Mouse (Mus musculus) gastrocnemius, adult 8-10 months (tissue): ENCODE measurements around the gene Zfp672. TPM values are rescaled to one million over a fixed set of nuclear protein-coding genes. Genes with fewer than 3 reads are reported as not detected.
A peak's percentile ranks its signal among the peaks of the same experiment; 100 is the strongest.
"Not testable (repeated sequence)": the region's sequence is repeated elsewhere in the genome, so short reads cannot be mapped to it uniquely, and the experiment has no call there.

ENCODE experiments used
- DNase-seq, 2 experiments: peaks; one replicate each; pipeline ENCODE4 v3.0.0; 2022; ENCODE audit warnings: low spot score in 2 of 2
- total RNA-seq, 4 experiments: library from RNA; stranded (reverse); gene quantifications; 2 replicates each; pipeline ENCODE4 v1.2.4; 2022

The Zfp672 gene
- total RNA-seq, 4 experiments from 2014 or later, result 39.8 to 49.3 (median 40.6) TPM

DNA sequence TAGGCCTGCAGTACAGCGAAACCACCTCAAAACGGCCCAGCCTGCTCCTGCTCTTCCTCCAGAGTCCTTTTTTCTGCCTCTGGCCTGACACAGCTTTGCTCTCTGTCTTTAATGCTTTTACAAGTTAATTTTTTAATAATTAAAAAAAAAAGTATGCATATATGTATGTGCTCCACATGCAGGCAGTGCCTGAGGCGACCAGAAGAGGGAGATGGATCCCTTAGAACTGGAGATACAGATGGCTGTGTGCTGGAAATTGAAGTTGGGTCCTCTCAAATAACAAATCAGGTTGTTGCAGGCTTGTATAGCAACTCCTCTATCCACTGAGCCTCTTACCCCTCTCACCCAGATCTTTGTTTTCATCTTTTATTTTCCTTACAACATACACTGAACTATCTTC, 3.4 kb downstream of the Zfp672 start:
- DNase-seq, result no peak

DNA sequence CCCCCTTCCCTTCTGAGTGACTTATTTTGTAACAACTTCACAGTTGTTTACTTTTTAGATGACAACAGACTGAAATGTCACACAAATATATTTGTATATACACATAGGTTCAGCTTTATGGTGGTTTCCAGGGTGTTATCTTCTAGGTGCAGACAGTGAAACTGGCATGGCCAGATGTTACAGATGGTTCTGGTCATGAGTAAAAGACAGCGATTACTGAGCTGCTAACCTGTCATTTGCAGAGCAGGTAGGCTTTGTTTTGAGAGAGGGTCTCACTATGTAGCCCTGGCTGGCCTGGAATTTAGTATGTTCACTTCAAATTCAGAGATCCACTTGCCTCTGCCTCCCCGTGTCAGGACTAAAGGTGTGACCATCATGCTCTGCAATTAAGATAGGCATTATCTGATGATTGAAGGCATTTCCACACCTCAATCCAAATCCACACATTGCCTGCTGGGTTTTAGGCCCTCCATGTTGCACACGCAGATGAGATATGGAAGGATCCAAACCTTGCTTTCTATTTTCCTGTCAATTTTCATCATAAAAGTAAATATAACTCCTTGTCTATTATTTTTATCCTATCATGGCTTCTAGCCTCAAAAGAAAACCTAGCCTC, 5.4 kb downstream of the Zfp672 start:
- no peak for DNase-seq

DNA sequence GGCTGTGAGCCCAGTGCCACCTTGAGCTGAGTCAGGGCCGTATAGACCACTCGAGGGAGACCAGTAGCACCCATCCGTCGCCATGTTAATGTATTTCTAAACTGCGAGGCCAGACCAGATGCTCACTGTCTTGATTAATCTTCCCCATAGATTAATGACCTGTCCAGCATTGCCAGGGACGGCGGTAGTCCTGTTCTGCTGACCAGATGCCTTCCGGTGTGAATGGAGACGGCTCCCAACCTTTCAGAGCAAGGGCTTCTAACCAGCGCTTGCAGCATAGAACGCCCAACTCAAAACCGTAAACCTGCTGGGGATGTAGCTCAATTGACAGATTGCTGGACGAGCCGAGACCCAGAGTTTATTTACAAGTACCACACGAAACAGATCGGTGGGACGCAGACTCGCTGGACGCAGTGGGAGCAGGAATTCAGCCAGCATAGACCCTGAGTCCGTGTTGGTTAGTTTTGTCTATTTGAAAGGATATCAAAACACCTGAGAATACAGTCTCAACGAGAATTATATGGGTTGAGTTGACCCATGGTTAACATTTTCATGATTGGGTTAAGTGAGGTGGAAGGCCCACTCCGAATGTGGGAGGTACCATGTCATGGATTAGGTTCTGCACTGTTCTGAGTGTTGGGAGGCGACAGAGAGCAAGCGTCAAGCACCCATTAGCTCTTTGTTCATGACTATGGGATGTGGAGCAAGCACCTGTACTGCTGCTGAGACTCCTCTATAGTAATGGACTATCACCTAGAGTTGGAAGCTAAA, 6.4 kb downstream of the Zfp672 start:
- DNase-seq, result no peak

DNA sequence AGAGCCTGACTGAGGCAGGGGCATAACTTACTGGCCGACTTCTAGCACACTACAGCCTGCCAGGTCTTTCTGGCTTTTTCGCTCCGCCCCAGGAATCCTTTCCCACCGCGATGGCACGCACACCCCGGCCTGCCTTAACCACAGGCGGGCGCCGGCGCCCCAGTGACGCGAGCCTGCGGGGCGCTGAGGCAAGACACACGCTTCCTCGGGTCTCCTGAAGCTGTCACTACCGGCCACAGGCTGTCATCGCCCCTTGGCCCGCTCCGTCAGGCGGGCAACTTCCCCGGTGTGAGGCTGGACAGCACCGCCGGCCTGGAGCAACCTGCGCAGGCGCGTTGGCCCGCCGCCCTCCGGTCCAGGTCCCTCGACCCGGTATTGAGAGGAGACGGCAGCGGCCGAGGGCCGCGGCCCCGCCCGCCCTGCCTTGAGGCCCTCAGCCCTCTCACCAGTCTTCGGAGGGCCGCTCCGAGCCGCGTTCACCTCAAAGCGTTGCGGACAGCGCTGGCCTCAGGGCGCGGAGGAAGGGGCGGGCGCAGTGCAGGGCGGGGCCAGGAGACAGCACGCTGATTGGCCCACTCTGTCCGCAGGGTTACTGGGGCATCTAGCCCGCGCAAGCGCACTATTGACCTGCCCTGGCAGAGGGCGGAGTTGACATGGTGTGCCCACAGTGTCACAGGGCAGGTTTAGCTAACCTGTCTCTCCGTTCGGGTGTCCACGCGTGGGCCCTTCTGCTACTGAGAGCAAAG, 7.1 kb downstream of the Zfp672 start:
- DNase-seq, result peak; percentile 94 to 97

DNA sequence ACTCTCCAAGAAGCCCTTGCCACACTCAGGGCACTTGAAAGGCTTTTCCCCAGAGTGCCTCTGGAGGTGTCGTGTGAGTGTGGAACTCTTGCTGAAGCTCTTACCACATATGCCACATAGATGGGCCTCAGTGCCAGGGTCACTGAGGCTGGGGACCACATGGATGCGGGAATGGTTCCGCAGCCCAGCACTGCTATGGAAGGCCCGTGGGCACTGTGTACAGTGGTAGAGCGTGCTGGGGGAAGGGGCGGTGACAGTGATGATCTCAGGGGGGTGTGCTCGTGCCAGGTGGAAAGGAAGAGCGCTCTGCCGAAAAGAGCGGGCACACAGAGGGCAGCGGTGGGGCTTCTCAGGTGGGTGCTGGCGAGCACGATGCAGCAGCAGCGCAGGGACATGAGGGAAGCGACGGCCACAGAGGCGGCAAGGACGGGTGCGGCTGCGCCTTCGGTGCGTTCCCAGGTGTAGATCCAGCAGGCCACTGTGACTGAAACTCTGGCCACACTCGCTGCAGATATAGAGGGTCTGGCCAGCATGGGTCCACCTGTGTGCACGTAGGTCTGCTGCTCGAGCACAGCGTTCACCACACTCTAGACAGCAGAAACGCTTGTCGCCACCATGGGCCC, 13.3 kb downstream of the Zfp672 start:
- DNase-seq, result no peak

DNA sequence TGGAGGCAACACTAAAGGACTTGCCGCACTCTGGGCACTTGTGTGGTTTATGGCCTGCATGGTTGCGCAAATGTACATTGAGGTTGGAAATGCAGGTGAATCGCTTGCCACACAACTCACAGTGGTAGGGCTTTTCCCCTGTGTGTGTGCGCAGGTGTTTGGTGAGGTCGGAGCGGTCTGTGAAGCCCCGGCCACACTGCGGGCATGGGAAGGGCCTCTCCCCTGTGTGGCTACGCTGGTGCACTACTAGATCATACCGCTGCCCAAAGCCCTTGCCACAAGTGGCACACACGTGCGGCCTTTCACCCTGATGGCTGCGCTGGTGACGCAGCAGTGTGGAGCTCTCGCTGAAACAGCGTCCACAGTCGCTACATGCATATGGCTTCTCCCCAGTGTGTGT, 13.8 kb downstream of the Zfp672 start:
- DNase-seq, result no peak

DNA sequence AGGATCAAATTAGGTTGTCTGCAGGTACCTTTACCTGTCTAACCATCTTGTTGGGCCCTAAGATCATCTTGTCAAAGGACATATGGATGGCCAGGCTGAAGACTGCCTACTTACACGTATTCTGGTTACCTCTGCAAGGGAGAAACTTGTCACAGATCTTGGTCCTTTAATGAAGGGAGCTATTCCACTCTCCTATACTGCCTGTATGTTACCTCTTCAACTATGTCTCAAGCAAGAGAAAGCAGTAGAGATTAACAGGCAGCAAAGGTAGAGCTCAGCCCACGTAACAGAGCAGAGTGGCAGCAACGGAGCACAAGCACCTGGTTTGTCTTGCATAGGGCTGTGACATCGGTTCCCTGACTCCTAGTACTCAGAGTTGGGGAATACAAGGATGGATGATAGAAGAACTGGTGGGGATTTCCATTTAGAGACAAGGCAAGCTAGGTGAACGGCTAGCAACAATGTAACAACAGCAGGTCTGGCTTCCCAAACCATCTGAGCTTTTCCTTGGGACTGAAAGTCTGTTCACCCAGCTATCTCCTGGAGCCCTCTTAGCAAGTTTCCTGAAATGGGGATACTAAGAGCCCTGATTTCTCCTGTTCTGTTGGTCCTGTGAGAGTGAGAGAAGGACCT, 14.5 kb downstream of the Zfp672 start:
- DNase-seq, result no peak

DNA sequence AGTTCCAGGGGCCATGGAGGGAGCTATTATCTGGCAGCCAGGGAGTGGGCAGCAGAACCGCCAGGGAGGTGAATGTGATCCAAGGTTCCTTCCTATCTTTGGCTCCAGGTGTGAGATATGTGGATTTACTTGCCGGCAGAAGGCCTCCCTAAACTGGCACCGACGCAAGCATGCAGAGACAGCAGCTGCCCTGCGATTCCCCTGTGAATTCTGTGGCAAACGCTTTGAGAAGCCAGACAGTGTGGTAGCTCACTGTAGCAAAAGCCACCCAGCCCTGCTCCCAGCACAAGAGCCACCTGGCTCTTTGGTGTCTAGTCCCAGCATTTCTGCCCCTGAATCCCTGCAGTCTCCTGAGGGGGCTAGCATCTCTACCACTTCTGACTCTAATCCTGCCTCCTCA, 16.1 kb downstream of the Zfp672 start:
- DNase-seq, result no peak

DNA sequence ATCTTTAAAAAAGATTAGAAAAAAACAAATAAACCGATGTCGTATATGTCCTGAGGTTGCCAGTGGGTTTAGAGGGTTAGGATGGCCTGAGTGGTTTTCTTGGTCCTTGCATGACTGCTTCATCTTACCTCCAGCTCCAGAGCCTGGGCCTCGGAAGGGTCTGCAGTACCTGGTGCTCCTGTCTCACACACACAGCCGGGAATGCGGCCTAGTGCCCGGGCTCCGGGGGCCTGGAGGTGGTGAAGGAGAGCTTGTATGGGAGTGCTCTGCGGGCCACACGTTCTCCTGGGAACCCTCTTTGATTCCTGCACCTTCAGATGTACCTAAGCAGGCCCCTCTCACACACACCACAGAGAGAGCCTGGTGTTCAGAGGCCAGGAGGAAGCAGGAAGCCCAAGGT, 21.5 kb downstream of the Zfp672 start:
- DNase-seq, result no peak

DNA sequence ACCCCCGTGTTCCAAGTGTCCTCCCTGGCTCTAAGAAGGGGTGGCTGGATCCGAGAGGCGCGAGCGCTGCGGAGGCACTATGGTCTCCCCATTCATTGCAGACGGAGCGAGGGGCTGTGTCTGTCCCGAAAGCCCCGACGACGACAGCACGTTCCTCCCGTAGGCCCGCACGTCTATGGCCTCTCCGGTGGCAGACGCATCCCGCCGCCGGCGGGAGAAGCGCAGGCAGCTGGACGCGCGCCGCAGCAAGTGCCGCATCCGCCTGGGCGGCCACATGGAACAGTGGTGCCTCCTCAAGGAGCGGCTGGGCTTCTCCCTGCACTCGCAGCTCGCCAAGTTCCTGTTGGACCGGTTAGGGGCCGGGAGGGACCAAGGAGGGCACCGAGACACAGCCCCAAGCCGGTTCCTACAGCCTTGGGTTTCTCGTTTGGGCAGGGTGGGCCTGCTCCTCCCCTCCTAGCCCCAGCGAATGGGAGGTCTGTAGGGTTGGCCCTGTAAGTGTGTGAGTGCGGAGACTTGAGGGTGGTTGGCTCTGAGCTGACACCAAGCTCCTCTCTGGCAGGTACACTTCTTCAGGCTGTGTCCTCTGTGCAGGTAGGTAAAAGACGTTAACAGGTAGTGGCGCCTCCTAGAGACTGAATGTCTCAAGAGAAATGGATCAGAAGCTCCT, 22.6 kb downstream of the Zfp672 start:
- peak; percentile 24 to 34 for DNase-seq

DNA sequence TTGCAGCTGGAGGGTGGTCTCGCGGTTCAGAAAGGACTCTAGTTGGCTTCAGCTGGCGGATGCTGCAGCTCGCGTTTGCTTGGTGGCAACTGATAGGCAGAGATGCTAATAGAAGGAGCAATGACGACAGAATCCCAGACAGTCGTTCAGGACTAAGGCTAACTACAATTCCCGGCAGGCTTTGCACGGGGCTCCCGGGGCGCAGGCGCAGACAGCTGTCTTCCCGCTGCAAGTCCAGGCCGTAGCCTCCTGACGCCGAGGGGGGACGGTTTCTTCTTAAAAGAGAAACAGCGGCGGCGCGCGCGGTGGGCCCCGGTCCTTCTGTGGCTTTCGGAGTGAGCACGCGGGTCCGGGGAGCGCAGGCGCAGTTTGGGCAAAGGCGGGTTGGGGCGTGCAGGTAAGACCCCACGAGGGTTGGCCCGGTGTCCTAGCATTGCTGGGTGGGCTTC, 23.3 kb downstream of the Zfp672 start, which contains the start of gene Zfp692:
Gene Zfp692, plus strand, starts transcription at position 210 of the 449 bp plus-strand sequence.
- peak; percentile 91 to 92 for DNase-seq

DNA sequence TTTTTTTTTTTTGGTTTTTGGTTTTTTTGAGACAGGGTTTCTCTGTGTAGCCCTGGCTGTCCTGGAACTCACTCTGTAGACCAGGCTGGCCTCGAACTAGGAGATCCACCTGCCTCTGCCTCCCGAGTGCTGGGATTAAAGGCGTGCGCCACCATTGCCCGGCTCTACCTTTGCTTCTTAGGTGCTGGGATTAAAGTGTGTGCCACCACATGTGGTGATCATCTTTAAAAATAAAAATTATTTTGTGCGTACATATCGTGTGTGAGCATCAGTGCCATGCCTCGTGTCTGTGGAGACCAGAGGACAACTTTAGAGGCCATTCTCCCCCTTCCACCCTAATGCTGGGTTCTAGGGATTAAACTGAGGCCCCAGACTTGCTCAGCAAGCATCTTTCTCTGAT, 24.8 kb downstream of the Zfp672 start:
- not testable (repeated sequence) for DNase-seq

DNA sequence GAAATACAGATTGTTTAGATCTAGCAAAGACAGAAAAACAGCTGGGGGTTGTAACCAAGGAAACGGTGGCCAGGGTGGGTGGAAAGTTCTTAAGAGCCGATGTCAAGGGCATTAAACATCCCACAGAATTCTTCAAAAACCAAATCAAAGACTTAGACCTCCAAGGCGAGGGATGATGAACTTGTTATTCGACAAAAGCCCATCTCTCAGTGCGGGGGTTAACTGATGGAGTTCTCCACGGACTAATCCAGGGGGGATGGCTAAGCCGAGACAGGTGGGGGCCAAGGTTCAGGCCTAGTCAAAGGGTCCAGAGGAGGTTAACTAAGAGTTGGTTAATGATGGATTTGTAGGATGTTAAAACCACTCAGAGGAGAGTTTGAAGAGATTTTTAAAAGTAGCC, 26.5 kb downstream of the Zfp672 start:
- DNase-seq, result no peak

DNA sequence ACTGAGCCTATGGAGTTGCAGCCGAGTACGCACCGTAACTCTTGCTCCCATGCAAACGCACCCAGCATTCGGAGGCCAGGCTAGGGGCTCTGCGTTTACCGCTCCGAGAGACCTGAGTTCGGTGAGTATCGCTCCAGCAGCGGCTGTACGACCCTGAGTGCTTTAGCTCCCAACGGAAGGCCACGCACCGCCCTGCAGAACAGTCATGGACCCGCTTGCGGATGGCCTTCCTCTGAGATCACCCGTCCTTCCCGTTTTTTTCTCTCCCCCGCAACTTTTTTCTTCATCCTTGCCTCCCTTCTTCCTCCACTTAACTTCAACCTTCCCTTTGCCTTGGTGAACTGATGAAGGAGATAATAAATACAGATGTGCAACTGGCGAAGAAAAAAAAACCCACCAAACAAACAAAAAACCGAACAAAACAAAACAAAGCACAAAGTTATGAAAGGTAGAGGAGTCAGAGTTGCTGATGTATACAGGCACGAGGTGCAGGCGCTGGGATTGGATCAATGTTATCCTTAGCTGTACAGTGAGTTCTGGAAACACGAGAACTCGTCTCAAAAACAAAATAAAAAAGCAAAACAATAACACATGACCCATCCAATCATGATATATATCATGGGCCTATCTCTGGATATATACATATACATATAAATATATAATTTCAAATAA, 27.2 kb downstream of the Zfp672 start:
- no peak for DNase-seq

DNA sequence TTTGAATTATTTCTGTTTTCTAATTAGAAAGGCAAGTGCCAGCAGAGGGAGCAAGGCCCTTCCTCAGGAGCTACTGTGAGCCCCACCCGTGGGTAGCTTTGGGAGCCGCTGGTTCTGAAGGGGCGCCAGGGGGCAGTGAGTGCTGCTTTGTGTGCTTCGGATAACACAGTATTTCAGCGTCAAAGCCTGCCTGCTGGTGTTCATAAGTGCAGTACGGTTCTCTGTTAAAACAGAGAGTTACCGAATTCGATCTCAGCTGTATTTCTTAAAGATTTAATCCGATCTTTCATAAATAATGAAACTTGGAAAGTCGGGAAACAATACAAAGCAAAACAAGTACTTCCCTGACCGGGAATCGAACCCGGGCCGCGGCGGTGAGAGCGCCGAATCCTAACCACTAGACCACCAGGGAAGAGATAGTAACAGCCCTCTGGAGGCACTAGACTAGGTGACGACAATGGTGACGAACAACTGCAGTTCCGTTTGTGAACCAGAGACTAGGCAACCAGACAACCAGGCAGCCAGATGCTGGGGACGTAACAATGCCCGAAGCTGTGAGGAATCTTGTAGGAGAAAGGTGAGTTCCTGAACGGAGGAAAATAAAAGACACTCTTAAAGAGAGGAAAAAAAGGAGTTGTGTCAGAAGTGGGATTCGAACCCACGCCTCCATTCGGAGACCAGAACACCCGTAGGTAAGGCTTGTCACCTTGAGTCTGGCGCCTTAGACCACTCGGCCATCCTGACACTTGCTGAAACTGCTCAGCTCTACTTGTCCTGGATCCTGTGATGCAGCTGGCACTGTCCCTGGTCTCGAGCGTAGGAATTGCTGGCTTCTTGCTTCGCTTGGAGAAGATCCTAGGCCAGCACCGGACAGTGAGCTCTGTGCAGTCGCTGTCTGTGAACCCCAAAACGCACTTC, 28.0 kb downstream of the Zfp672 start:
- DNase-seq, result peak; percentile 92 to 95

DNA sequence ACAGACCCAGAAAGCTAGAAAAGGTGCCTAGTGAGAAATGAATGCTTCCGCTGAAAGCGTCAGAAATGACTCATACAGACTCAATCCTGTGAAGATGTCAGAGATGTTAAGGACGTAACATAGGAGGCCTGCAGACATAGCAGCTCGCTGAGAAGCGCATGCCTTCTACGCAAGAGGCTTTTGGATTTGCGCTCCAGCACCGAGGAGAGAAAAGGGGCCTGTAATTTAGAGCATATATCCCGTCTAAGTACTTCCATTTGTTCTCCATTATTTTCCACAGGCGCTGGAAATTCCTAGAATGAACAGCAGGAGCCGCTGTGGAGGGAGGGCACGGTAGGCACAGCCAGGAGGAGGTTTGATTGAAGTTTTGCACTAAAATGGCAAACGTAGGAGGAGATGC, 29.1 kb downstream of the Zfp672 start:
- peak; percentile 49 to 53 for DNase-seq

DNA sequence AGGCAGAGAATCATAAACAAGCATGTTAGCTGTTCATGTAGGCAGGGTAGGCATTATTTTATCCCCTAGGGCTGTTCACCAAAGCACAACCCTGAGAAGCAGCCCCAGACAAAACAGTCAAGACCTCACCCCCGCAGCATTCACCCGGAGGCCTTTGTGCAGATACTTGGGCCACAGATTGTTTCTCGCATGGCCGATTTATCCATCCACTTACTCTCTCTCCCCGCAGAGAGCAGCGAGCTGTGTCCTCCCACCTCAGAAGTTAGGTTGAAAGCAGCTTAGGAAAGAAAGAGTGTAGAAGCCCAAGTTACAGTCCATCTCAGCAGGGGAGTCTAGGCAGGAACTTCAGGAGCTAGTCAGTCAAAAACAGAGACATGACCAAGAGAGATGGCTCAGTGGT, 32.7 kb downstream of the Zfp672 start:
- no peak for DNase-seq

DNA sequence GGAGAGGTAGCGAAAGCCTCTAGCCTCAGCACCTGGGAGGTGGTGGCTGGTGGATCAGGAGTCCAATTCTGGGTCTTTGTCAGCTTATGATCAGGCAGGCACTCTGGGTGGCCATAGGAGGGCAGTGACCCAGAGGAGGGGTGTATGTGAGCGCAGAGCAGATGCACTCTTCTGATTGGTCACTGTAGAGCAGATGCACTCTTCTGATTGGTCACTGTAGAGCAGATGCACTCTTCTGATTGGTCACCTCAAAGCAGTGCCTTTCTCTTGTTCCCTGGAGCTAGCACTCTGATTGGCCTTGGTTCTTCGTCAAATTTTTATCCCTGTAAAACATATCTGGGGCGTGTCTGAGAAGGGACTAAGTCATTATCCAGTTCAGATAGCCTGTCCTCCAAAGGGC, 37.3 kb downstream of the Zfp672 start:
- no peak for DNase-seq

DNA sequence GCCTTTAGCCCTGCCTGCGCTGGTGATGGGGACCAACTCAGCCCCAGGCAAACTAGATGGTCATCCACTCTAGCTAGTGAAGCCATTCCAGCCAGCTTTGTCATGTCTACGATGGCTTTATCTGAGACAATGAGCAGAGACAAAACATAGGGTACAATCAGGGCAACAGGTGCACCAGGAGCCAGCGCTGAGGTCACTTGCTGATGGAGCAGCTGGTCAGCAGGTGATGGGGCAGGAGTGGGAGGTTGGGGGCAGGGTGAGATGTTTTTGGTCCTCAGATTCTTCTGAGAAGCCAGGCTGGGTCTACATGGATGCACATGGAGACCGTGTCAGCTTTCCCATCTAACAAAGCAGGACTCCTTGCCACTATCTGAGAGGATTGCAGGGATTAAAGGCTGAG, 39.3 kb downstream of the Zfp672 start:
- DNase-seq, result no peak
